Mouse (Mus musculus): Measurements from ENCODE around the gene Tab3. TPM values are rescaled to one million over a fixed set of nuclear protein-coding genes. Genes with fewer than 3 reads are reported as not detected.

Tab3 gene
- 9.3 and 12.8 TPM in 2 replicates for polyA plus RNA-seq (2012; rRNA removed)

DNA sequence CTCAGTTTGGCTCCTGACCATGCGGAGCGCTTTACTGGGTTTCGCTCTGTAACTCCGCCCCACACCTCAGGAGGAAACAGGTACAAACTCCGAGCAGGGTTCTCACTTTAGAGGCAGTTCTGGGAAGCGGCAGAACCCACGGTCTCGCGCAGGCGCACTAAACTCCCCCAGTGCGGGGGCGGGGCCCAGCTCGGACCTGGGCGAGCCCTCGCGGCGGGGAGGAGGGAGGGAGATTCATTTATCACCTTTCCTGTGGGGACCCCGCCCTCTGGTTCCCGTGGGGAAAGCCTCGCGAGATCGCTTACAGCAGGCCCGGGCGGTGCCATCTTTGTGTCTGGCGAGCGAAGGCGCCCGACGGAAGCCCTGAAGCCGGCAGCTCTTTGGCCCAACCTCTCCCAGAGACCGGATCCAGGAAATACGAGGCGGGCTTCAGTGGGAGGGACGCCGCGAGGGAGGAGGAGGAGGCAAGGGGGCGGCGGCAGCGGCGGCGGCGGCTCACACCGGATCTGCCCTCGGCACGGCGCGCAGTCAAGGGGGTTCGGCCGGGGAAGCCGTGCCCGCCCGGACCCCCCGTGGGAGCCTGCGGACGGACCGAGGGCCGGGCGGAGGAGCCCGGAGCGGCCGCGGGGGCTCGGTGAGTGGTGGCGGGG is at the start of gene Tab3:
Tab3 (plus strand) TSS at position 491 of the 650 bp plus-strand sequence.
- no peak for TF ChIP-seq CTCF (IDR thresholded peaks at IDR 0.05; ENCODE audit: borderline replicate concordance, extremely low read depth, insufficient read depth, insufficient read length)
- peak; percentile 45; the same call in 1 of the 2 replicates for TF ChIP-seq POLR2A (IDR thresholded peaks at IDR 0.05; ENCODE audit: borderline replicate concordance, extremely low read depth, insufficient read depth, insufficient read length, poor library complexity, severe bottlenecking)
- DNase-seq (ENCODE audit: low read depth): peak; percentile 98

DNA sequence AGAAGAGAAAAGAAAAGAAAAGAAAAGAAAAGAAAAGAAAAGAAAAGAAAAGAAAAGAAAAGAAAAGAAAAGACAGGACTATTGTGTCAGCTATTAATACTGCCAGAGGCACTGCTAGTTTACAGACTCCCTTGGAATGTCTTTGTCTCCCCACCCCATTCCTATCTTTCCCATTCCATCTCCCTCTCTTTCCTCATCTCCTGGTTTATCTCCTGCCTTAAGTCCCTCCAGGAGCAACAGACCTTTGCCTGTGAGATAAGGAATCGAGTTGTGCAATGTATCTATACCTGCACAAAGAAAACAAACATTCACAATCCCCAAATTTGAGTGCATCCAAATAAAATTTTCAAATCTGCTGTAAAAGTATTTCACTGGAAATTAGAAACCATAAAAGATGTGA is 48.3 kb upstream of the Tab3 start:
- no peak for DNase-seq (ENCODE audit: low read depth)

DNA sequence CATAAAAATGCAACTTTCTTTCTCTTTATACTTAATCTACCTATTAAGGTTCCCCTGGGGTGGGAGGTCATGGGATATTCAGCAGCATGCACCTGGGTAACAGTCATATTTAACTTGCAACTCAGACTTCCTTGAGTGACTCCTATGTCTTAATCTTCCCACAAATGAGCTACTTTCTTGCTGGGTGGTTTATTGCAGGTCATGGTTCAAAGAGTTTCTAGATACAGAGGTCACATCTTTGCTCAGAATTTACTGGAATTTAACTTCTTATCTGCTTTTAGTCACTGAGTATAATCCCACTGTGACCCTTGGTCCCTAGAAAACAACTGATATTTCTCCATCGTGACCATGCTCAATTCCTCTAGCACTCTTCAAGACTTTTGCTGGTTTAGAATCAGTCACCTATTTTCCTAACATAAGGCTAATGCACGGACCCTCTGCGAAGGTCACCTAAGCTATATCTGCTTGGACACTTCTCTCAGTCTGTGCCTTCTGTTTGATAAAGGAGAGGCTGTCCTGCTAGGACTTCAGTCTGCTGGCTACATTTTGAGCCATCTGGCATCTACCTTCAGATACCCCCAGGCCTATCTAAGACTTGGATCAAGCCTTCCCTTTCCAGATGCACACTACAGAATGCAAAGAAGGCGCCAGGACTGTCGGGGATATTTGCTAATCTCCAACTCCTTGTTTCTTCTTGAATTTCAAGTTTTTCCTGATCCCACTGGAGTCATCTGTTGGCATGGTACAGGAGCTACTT is 47.4 kb upstream of the Tab3 start:
- no peak for DNase-seq (ENCODE audit: low read depth)
- no peak for TF ChIP-seq CTCF (IDR thresholded peaks at IDR 0.05; ENCODE audit: borderline replicate concordance, extremely low read depth, insufficient read depth, insufficient read length)

More for the DNA sequence above, 48.3 kb upstream of the Tab3 start:
- TF ChIP-seq CTCF (IDR thresholded peaks at IDR 0.05; ENCODE audit: borderline replicate concordance, extremely low read depth, insufficient read depth, insufficient read length): no peak
- TF ChIP-seq POLR2A (IDR thresholded peaks at IDR 0.05; ENCODE audit: borderline replicate concordance, extremely low read depth, insufficient read depth, insufficient read length, poor library complexity, severe bottlenecking): no peak

DNA sequence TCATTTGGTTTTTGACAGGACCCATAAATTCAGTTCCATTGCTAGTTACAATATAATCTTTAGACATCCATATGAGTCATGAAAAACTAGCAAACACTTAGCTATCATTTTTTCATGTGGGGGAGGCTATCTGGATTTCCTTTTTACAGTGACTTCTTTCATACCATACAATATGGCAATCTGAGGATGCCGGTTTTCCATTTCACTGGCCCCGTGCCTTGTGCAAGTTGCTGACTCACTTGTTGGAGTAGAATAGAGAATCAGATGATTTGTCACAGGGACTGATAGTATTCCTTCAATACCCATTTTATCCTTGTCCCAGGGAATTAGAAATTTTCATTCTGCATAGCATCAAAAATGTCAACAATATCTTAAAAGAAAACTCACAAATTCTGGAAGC is 14.9 kb upstream of the Tab3 start:
- TF ChIP-seq POLR2A (IDR thresholded peaks at IDR 0.05; ENCODE audit: borderline replicate concordance, extremely low read depth, insufficient read depth, insufficient read length, poor library complexity, severe bottlenecking) (no peak), CTCF (IDR thresholded peaks at IDR 0.05; ENCODE audit: borderline replicate concordance, extremely low read depth, insufficient read depth, insufficient read length) (no peak)
- no peak for DNase-seq (ENCODE audit: low read depth)

DNA sequence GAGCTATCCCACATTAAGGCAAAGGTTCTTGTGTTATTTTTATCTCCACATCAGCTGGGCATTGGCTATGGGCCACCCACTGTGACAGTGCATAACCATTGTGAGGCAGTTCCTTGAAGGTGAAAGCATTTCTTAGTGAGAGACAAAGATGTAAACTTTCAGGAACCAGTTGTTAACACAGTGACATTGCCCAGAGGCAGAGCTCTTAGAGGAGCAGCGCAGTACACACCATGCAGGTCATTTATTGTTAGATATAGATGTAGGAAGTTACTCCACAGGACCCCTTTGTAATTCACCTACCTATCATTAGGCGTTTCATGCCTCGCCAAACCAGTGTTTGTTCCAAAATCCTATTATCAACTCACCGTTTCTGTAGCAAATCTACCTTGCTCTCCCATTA is 7.6 kb upstream of the Tab3 start:
- TF ChIP-seq CTCF (IDR thresholded peaks at IDR 0.05; ENCODE audit: borderline replicate concordance, extremely low read depth, insufficient read depth, insufficient read length) (no peak), POLR2A (IDR thresholded peaks at IDR 0.05; ENCODE audit: borderline replicate concordance, extremely low read depth, insufficient read depth, insufficient read length, poor library complexity, severe bottlenecking) (no peak)
- no peak for DNase-seq (ENCODE audit: low read depth)

DNA sequence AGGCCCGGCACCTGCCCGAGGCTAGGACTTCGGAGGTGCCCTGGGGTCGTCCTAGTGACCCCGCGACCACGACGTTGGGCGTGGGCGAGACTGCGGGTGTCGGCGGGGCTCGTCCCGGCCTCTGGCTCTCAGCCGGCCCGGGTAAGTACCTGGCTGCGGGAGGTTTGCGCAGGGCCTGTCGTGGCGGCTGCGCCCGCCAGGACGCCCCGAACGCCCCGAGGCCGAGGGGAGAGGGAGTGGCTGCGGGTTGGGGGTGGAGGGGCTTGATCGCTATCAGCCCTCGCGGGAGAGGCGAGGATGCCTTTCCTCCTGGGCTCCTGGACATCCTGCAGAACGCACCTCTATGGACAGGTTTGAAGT is 340 bp downstream of the Tab3 start:
- DNase-seq (ENCODE audit: low read depth): peak; percentile 31
- TF ChIP-seq CTCF (IDR thresholded peaks at IDR 0.05; ENCODE audit: borderline replicate concordance, extremely low read depth, insufficient read depth, insufficient read length): no peak

DNA sequence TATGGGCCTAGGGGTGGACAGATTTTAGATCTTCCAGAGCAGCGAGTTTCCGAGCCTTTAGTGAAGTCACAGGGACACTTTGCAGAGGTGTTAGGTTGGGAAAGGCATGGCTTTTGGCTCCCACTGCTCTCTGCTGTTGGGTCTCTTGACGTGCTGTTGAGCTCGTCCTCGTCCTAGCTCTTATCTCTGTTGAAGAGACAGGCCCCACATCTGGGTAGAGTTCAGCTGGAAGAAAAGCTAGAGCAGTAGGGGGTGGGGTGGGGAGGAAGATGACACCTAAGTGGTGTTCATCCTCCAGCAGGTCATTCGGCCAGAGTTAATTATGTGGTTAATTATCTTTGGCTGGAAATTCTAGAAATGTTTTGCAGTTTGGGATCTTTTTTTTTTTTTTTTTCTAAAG is 2.5 kb downstream of the Tab3 start:
- DNase-seq (ENCODE audit: low read depth): no peak
- TF ChIP-seq CTCF (IDR thresholded peaks at IDR 0.05; ENCODE audit: borderline replicate concordance, extremely low read depth, insufficient read depth, insufficient read length): no peak
- TF ChIP-seq POLR2A (IDR thresholded peaks at IDR 0.05; ENCODE audit: borderline replicate concordance, extremely low read depth, insufficient read depth, insufficient read length, poor library complexity, severe bottlenecking): no peak

DNA sequence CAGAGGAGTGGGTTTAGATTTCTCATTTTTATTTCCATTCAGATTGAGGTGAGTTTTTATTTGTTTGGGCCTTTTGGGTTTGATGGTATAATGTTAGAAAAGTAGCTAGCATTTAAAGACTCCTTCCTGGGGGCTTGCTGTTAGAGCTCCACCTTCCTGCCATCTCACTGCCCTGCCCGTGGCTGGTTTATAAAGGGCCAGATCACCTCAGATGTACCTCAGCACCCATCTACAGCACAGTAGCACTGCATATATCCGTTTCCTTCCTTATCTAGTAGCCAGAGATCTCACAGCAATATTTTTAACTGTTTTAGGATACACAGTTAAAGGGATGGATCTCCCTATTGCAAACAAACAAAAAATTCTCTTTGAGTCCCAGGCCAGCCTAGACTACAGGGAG is 6.9 kb downstream of the Tab3 start:
- TF ChIP-seq POLR2A (IDR thresholded peaks at IDR 0.05; ENCODE audit: borderline replicate concordance, extremely low read depth, insufficient read depth, insufficient read length, poor library complexity, severe bottlenecking) (no peak), CTCF (IDR thresholded peaks at IDR 0.05; ENCODE audit: borderline replicate concordance, extremely low read depth, insufficient read depth, insufficient read length) (no peak)
- no peak for DNase-seq (ENCODE audit: low read depth)

DNA sequence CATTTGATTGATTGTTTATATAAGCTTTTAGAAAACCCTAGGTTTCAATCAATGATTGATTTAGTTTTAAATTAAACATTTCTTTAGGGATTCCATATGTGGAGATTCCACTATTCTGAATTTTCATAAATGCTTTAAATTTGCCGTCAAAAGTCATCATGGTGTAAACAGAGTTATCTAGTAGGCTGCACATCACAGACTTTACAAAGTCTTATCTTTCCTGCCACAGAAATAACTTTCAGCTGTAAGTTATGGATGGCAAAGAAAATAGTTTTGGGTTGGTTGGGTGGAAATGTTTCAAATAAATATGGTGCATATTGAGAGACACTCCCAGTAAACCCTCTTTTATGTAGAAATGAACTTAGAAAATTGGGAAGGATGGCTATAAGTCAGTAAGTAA is 8.7 kb downstream of the Tab3 start:
- DNase-seq (ENCODE audit: low read depth): no peak
- TF ChIP-seq CTCF (IDR thresholded peaks at IDR 0.05; ENCODE audit: borderline replicate concordance, extremely low read depth, insufficient read depth, insufficient read length): no peak
- TF ChIP-seq POLR2A (IDR thresholded peaks at IDR 0.05; ENCODE audit: borderline replicate concordance, extremely low read depth, insufficient read depth, insufficient read length, poor library complexity, severe bottlenecking): no peak

DNA sequence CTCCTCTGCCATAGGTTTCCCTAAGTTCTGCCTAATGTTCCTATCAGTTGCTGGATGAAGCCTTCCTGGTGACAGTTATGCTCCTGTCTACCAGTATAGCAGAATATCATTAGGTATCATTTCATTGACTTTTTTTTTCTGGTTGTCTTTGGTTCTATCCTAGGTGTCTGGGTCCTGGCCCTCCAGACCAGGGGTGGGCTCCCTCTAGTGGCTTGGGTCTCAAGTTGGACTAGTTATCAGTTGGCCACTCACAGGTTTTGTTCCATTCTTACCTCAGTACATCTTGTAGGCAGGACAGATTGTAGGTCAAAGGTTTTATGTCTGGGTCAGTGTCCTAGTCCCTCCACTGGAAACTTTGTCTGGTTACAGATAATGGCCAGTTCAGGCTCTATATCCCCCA is 11.8 kb downstream of the Tab3 start:
- DNase-seq (ENCODE audit: low read depth): no peak
- TF ChIP-seq POLR2A (IDR thresholded peaks at IDR 0.05; ENCODE audit: borderline replicate concordance, extremely low read depth, insufficient read depth, insufficient read length, poor library complexity, severe bottlenecking) (no peak), CTCF (IDR thresholded peaks at IDR 0.05; ENCODE audit: borderline replicate concordance, extremely low read depth, insufficient read depth, insufficient read length) (no peak)

DNA sequence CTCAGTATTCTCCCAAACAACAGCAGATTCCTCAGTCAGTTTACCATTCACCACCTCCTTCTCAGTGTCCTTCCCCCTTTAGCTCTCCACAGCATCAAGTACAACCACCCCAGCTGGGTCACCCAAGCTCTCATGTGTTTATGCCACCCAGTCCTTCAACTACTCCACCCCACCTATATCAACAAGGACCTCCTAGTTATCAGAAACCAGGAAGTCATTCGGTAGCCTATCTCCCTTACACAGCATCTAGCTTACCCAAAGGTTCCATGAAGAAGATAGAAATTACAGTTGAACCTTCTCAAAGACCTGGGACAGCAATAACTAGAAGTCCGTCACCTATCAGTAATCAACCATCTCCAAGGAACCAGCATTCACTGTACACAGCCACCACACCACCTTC is 40.9 kb downstream of the Tab3 start:
- no peak for DNase-seq (ENCODE audit: low read depth)
- TF ChIP-seq CTCF (IDR thresholded peaks at IDR 0.05; ENCODE audit: borderline replicate concordance, extremely low read depth, insufficient read depth, insufficient read length): no peak
- TF ChIP-seq POLR2A (IDR thresholded peaks at IDR 0.05; ENCODE audit: borderline replicate concordance, extremely low read depth, insufficient read depth, insufficient read length, poor library complexity, severe bottlenecking): no peak

DNA sequence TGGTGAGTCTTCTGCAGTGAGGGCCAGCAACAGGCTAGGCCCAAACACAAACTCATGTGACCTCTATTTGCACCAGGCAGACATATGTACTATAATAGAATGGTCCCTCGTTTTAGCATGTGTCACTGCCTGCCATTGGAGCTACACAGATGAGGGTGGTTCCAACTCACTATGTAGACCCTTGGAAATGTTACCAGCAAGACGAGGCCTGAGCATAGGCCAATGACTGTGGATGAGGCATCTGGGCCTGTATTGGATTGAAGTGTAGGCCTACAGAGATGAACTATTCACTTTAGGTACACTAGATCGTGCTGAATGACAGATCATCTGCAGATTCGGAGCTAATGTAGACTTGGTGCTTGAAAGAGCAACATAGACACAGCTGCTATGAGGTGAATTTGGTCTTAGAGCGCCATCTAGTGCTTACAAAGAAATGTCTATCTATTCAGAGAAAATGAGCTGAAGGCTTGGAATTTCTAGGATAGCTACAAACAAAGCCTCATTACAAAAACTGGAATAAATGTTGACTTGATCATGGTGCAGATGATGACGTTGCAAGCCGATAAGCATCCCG is 72.5 kb downstream of the Tab3 start:
- no peak for TF ChIP-seq POLR2A (IDR thresholded peaks at IDR 0.05; ENCODE audit: borderline replicate concordance, extremely low read depth, insufficient read depth, insufficient read length, poor library complexity, severe bottlenecking)
- peak; percentile 19; the same call in 1 of the 2 replicates for TF ChIP-seq CTCF (IDR thresholded peaks at IDR 0.05; ENCODE audit: borderline replicate concordance, extremely low read depth, insufficient read depth, insufficient read length)
- peak; percentile 81 for DNase-seq (ENCODE audit: low read depth)
